Mouse (Mus musculus) olfactory bulb, adult 2 months (tissue): ENCODE measurements around the gene Gal3st2b.
"Not testable (repeated sequence)": the region's sequence is repeated elsewhere in the genome, so short reads cannot be mapped to it uniquely, and the experiment has no call there.

Experiments
- CTCF ChIP-seq: fragments of 200-500 bp; IDR thresholded peaks from 2 replicates; pipeline ENCODE4 v1.5.1; 2012; ENCODE audit warnings: low read depth, mild to moderate bottlenecking, low read length, moderate library complexity; ENCODE audit not compliant: insufficient read depth
- POLR2A ChIP-seq: fragments of 200-500 bp; IDR thresholded peaks from 2 replicates; pipeline ENCODE4 v1.6.1; 2012; ENCODE audit warnings: mild to moderate bottlenecking, low read depth, low read length, moderate library complexity; ENCODE audit not compliant: insufficient read depth

GRCm38 (mm10) chr1:93890936-93891335, 27.2 kb upstream of the Gal3st2b start:
- TF ChIP-seq CTCF, POLR2A: not testable (repeated sequence)
